Mouse (Mus musculus): Measurements from ENCODE around the gene Ppp2r5e.

GRCm38 (mm10) chr12:75460561-75460960, 135.5 kb downstream of the Ppp2r5e start:
- no peak for TF ChIP-seq CTCF (IDR thresholded peaks at IDR 0.05; ENCODE audit: control insufficient read depth, insufficient read depth, low read length)
- no peak for TF ChIP-seq POLR2A (IDR thresholded peaks at IDR 0.05; ENCODE audit: borderline replicate concordance, control insufficient read depth, low read depth, low read length)

Measured in bone marrow, adult 2 months (tissue).